Mouse (Mus musculus) frontal cortex, postnatal 10 days (tissue): ENCODE measurements around the gene Gpc3.

ENCODE experiments used
- DNase-seq, 2 experiments: peaks; one replicate each; pipeline ENCODE4 v3.0.0; 2022; ENCODE audit warnings: low spot score in 2 of 2, mixed read lengths in 1 of 2

The Gpc3 gene

GRCm38 (mm10) chrX:52613328-52614030 is at the start of gene Gpc3:
Gpc3 (minus strand) TSS chrX:52613950.
- no peak for DNase-seq

- DNase-seq = peak in 1 of 2 experiments; percentile 27
These were observed 38.2 kb upstream of the Gpc3 start for GRCm38 (mm10) chrX:52651975-52652374.

GRCm38 (mm10) chrX:52651472-52651948 is 37.8 kb upstream of the Gpc3 start:
- DNase-seq = no peak

GRCm38 (mm10) chrX:52648910-52649785 is 35.4 kb upstream of the Gpc3 start:
- DNase-seq = no peak

- DNase-seq = no peak
These were observed 30.6 kb upstream of the Gpc3 start for GRCm38 (mm10) chrX:52644393-52644792.

GRCm38 (mm10) chrX:52643350-52643749 is 29.6 kb upstream of the Gpc3 start:
- DNase-seq = no peak

GRCm38 (mm10) chrX:52642126-52642525 is 28.4 kb upstream of the Gpc3 start:
- DNase-seq = no peak

GRCm38 (mm10) chrX:52637419-52637818 is 23.7 kb upstream of the Gpc3 start:
- DNase-seq = no peak

GRCm38 (mm10) chrX:52633976-52634375 is 20.2 kb upstream of the Gpc3 start:
- no peak for DNase-seq

GRCm38 (mm10) chrX:52632688-52633324 is 19.1 kb upstream of the Gpc3 start:
- DNase-seq = no peak

- no peak for DNase-seq
These were observed 13.4 kb upstream of the Gpc3 start for GRCm38 (mm10) chrX:52626963-52627716.

- DNase-seq = no peak
These were observed 4.1 kb upstream of the Gpc3 start for GRCm38 (mm10) chrX:52617813-52618212.

- no peak for DNase-seq
These were observed 2.4 kb upstream of the Gpc3 start for GRCm38 (mm10) chrX:52616152-52616551.

GRCm38 (mm10) chrX:52614031-52614381 is 256 bp upstream of the Gpc3 start:
- DNase-seq = peak; percentile 11 to 33

- DNase-seq = no peak
These were observed 944 bp downstream of the Gpc3 start for GRCm38 (mm10) chrX:52612806-52613205.

- no peak for DNase-seq
These were observed 1.6 kb downstream of the Gpc3 start for GRCm38 (mm10) chrX:52611987-52612670.

- no peak for DNase-seq
These were observed 2.2 kb downstream of the Gpc3 start for GRCm38 (mm10) chrX:52611541-52611940.

- no peak for DNase-seq
These were observed 10.6 kb downstream of the Gpc3 start for GRCm38 (mm10) chrX:52603143-52603542.

- no peak for DNase-seq
These were observed 14.5 kb downstream of the Gpc3 start for GRCm38 (mm10) chrX:52599246-52599645.

- no peak for DNase-seq
These were observed 26.1 kb downstream of the Gpc3 start for GRCm38 (mm10) chrX:52587671-52588070.

- DNase-seq = no peak
These were observed 53.8 kb downstream of the Gpc3 start for GRCm38 (mm10) chrX:52559995-52560394.
